Mouse (Mus musculus) neutrophil, adult 5-6 weeks (primary cell): ENCODE results near the gene Ldhc. TPM values are rescaled to one million over a fixed set of nuclear protein-coding genes. Genes with fewer than 3 reads are reported as not detected.
A peak's percentile ranks its signal among the peaks of the same experiment; 100 is the strongest.
"Not testable (repeated sequence)": the region's sequence is repeated elsewhere in the genome, so short reads cannot be mapped to it uniquely, and the experiment has no call there.

Source experiments
- ATAC-seq: fragments of 151-379, 151-347 bp; 2 replicates; pipeline ENCODE4 v1.8.0; 2017; ENCODE audit warnings: mild to moderate bottlenecking, moderate TSS enrichment; ENCODE audit not compliant: insufficient number of reproducible peaks, poor library complexity, low FRiP score, severe bottlenecking; ENCODE audit errors: extremely low read depth
- total RNA-seq: library from RNA; stranded (forward); fragments of 200-1000 nt; gene quantifications from 2 replicates; pipeline ENCODE4 v1.2.3, GENCODE M21; 2017

Ldhc gene
- total RNA-seq, 1 experiment from 2014 or later = 2.0 TPM

GRCm38 (mm10) chr7:46881941-46882340 is 20.9 kb downstream of the Ldhc start:
- ATAC-seq = not testable (repeated sequence)

- ATAC-seq = no peak
Measured at GRCm38 (mm10) chr7:46883304-46883703, 22.3 kb downstream of the Ldhc start.

- no peak for ATAC-seq
Measured at GRCm38 (mm10) chr7:46895511-46895910, 34.5 kb downstream of the Ldhc start.

- no peak for ATAC-seq
Measured at GRCm38 (mm10) chr7:46899343-46899742, 38.3 kb downstream of the Ldhc start.

- no peak for ATAC-seq
Measured at GRCm38 (mm10) chr7:46911250-46911649, 50.2 kb downstream of the Ldhc start.

- ATAC-seq = no peak
Measured at GRCm38 (mm10) chr7:46916376-46916775, 55.4 kb downstream of the Ldhc start.

- ATAC-seq = no peak
Measured at GRCm38 (mm10) chr7:46918678-46919371, 57.8 kb downstream of the Ldhc start.

- peak; percentile 89 for ATAC-seq
Measured at GRCm38 (mm10) chr7:46919551-46920176, 58.7 kb downstream of the Ldhc start, which contains the start of gene Tsg101. Gene Tsg101, minus strand, starts transcription at chr7:46919969.

GRCm38 (mm10) chr7:46922075-46922474 is 61.1 kb downstream of the Ldhc start:
- ATAC-seq = no peak

Other genes starting within 250 kb of the Ldhc start
- 13.6 and 15.3 TPM in 2 replicates for gene Sergef, start 221.4 kb upstream of the Ldhc start, total RNA-seq
- not detected in 2 replicates for gene Tph1, start 188.7 kb upstream of the Ldhc start, total RNA-seq
- gene Saal1, start 150.5 kb upstream of the Ldhc start, total RNA-seq = 11.3 and 11.8 TPM in 2 replicates
- 1.1 TPM in 1 of 2 replicates, not detected in the other for gene Saa3, start 145.5 kb upstream of the Ldhc start, total RNA-seq
- gene Saa4, start 128.6 kb upstream of the Ldhc start, total RNA-seq = not detected in 2 replicates
- gene Saa1, start 118.2 kb upstream of the Ldhc start, total RNA-seq = not detected in 2 replicates
- gene Saa2, start 109.4 kb upstream of the Ldhc start, total RNA-seq = not detected in 2 replicates
- 48.5 and 56.5 TPM in 2 replicates for gene Hps5, start 65.1 kb upstream of the Ldhc start, total RNA-seq
- 46.4 and 57.8 TPM in 2 replicates for gene Gtf2h1, start 65.1 kb upstream of the Ldhc start, total RNA-seq
- gene Ldha, start 19.7 kb upstream of the Ldhc start, total RNA-seq = 195 and 216 TPM in 2 replicates
- 41.5 and 51.0 TPM in 2 replicates for gene Tsg101, start 58.8 kb downstream of the Ldhc start, total RNA-seq
- 5.3 and 6.9 TPM in 2 replicates for gene Uevld, start 97.3 kb downstream of the Ldhc start, total RNA-seq
- gene Gm9999, start 122.4 kb downstream of the Ldhc start, total RNA-seq = not detected in 2 replicates
- gene Spty2d1, start 147.2 kb downstream of the Ldhc start, total RNA-seq = 52.3 and 60.5 TPM in 2 replicates
- gene Tmem86a, start 189.4 kb downstream of the Ldhc start, total RNA-seq = 1.1 and 1.4 TPM in 2 replicates